Mouse (Mus musculus): ENCODE measurements around the gene Slc12a3.

DNA sequence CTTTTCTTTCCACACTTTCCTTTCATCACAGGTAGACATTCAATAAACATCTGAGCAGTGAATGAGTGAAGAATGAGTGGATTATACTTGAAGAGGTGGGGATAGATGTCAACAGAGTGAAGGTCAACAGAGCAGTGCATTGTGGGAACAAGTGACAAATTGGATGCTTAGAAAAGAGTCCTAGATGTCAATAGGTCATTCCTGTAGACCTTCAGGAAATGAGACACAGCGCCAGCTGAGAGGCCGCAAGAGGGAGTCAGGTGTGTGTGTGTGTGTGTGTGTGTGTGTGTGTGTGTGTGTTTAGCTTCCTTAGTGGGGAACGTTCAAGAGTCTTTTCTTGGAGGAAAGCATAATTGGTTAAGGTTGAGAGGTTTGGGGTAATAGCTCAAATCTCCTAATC is 47.2 kb downstream of the Slc12a3 start:
- TF ChIP-seq CTCF (conservative IDR thresholded peaks at IDR 0.05; ENCODE audit: insufficient read depth, insufficient read length, low read depth, low read length) = no peak
- no peak for TF ChIP-seq POLR2A (IDR thresholded peaks at IDR 0.05; ENCODE audit: low read depth, low read length)

All from kidney, adult 2 months (tissue).